Mouse (Mus musculus) myocyte (in vitro differentiated cells): ENCODE measurements at regions not wholly inside any gene's neighbourhood (a gene's known extent, or its start where the extent isn't known, plus 50 kb on each side); places are given as distances from the start of the nearest gene placed in this dataset.

ENCODE experiments used
- H3K27me3 ChIP-seq: one replicate; pipeline ENCODE4 v1.6.1; 2011; ENCODE audit not compliant: control insufficient read depth, insufficient read depth, insufficient read length
- H3K36me3 ChIP-seq: one replicate; pipeline ENCODE4 v1.6.1; 2011; ENCODE audit not compliant: control insufficient read depth, insufficient read depth
- H3K4me2 ChIP-seq: one replicate; pipeline ENCODE4 v1.6.1; 2011; ENCODE audit warnings: low read depth, control low read depth
- H3K4me3 ChIP-seq: one replicate; pipeline ENCODE4 v1.5.1; 2011; ENCODE audit warnings: mild to moderate bottlenecking, control low read depth, moderate library complexity
- H3K79me2 ChIP-seq: one replicate; pipeline ENCODE4 v1.6.1; 2011; ENCODE audit not compliant: control insufficient read depth, insufficient read depth
- H3ac ChIP-seq: one replicate; pipeline ENCODE4 v1.6.1; 2011; ENCODE audit not compliant: control insufficient read depth, insufficient read length
- CEBPB ChIP-seq: IDR thresholded peaks from 2 replicates; pipeline ENCODE4 v1.6.1; 2011; ENCODE audit warnings: mild to moderate bottlenecking, moderate library complexity; ENCODE audit not compliant: poor library complexity, insufficient read depth, severe bottlenecking
- E2F4 ChIP-seq: IDR thresholded peaks from one replicate; pipeline ENCODE4 v1.6.1; 2011; ENCODE audit warnings: mild to moderate bottlenecking, control low read depth, moderate library complexity; ENCODE audit not compliant: insufficient read depth
- MAX ChIP-seq: IDR thresholded peaks from one replicate; pipeline ENCODE4 v1.6.1; 2011; ENCODE audit warnings: low read depth, mild to moderate bottlenecking, control low read depth
- MYOD1 ChIP-seq, 3 experiments: IDR thresholded peaks; one replicate each; pipeline ENCODE4 v1.6.1; 2011; ENCODE audit warnings: control low read depth in 2 of 3, low read depth in 2 of 3, mild to moderate bottlenecking in 2 of 3, moderate library complexity in 1 of 3; ENCODE audit not compliant: insufficient read length in 2 of 3, control insufficient read depth in 1 of 3
- MYOG ChIP-seq, 3 experiments: IDR thresholded peaks; one replicate each; pipeline ENCODE4 v1.6.1; 2011; ENCODE audit warnings: control low read depth in 2 of 3, low read depth in 2 of 3, mild to moderate bottlenecking in 2 of 3; ENCODE audit not compliant: insufficient read length in 2 of 3, control insufficient read depth in 1 of 3, insufficient read depth in 1 of 3
- POLR2A ChIP-seq: IDR thresholded peaks from one replicate; pipeline ENCODE4 v1.6.1; 2011; ENCODE audit warnings: low read depth, mild to moderate bottlenecking, control low read depth, moderate library complexity; ENCODE audit not compliant: insufficient read length
- POLR2AphosphoS2 ChIP-seq: IDR thresholded peaks from one replicate; pipeline ENCODE4 v1.6.1; 2011; ENCODE audit warnings: low read depth, control low read depth; ENCODE audit not compliant: insufficient read length
- REST ChIP-seq: IDR thresholded peaks from one replicate; pipeline ENCODE4 v1.6.1; 2011; ENCODE audit warnings: mild to moderate bottlenecking, control low read depth, moderate library complexity; ENCODE audit not compliant: insufficient read depth, insufficient read length
- SRF ChIP-seq: IDR thresholded peaks from one replicate; pipeline ENCODE4 v1.6.1; 2011; ENCODE audit warnings: low read depth; ENCODE audit not compliant: control insufficient read depth, insufficient read length
- TCF12 ChIP-seq: IDR thresholded peaks from one replicate; pipeline ENCODE4 v1.6.1; 2011; ENCODE audit warnings: mild to moderate bottlenecking, control low read depth; ENCODE audit not compliant: poor library complexity, insufficient read depth, severe bottlenecking
- TCF3 ChIP-seq: IDR thresholded peaks from one replicate; pipeline ENCODE4 v1.6.1; 2011; ENCODE audit warnings: low read depth, control low read depth; ENCODE audit not compliant: insufficient read length
- USF1 ChIP-seq: IDR thresholded peaks from one replicate; pipeline ENCODE4 v1.6.1; 2011; ENCODE audit warnings: low read depth, mild to moderate bottlenecking, control low read depth, moderate library complexity

GRCm38 (mm10) chr9:61167097-61167842 lies 204.9 kb upstream of the Tle3 start:
- Histone ChIP-seq H3K4me3 (no peak overlapping the region), H3ac (no peak overlapping the region), H3K4me2 (no peak overlapping the region), H3K27me3 (peaks cover 19% of the 10 kb centered on the region), H3K36me3 (no peaks in the 10 kb centered on the region), H3K79me2 (no peaks in the 10 kb centered on the region)
- TF ChIP-seq POLR2AphosphoS2 (no peak), MYOD1 (IDR thresholded peaks at IDR 0.05; ENCODE audit: control insufficient read depth in 1 of 3, insufficient read length in 2 of 3, low read depth in 2 of 3) (no peak), TCF3 (no peak), MAX (no peak), E2F4 (no peak), SRF (no peak), USF1 (no peak), CEBPB (no peak), POLR2A (no peak), TCF12 (no peak), REST (no peak), MYOG (IDR thresholded peaks at IDR 0.05; ENCODE audit: control insufficient read depth in 1 of 3, insufficient read depth in 1 of 3, insufficient read length in 2 of 3, low read depth in 2 of 3) (no peak)

DNA sequence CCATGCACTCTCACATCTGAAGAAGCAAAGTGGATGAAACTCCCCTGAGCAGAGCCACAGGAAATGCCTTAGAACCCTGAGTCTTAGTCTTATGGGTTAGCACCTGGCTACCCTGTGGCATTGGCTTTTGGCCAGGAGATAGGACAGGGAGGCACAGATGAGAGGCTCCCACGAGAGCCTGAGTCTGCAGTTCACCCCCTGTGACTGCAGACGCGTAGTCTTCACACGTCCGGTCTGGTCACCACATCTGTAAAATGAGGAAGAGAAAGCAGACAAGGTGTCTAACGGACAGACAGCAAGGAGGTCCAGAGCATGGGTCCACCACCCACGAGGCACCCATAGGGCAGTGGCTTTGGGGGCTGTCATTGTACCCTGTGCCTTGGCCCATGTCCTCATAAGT lies 203.2 kb upstream of the Tle3 start:
- H3K36me3 ChIP-seq = no peaks in the 10 kb centered on the region
- peaks cover 12% of the 10 kb centered on the region for H3K27me3 ChIP-seq
- TF ChIP-seq MAX (no peak), POLR2AphosphoS2 (no peak), E2F4 (no peak), USF1 (no peak), CEBPB (no peak), MYOG (IDR thresholded peaks at IDR 0.05; ENCODE audit: control insufficient read depth in 1 of 3, insufficient read depth in 1 of 3, insufficient read length in 2 of 3, low read depth in 2 of 3) (no peak), TCF12 (no peak), TCF3 (no peak), SRF (no peak), POLR2A (no peak), REST (no peak), MYOD1 (IDR thresholded peaks at IDR 0.05; ENCODE audit: control insufficient read depth in 1 of 3, insufficient read length in 2 of 3, low read depth in 2 of 3) (no peak)
- no peak overlapping the region for H3K4me2 ChIP-seq
- H3K4me3 ChIP-seq = no peak overlapping the region
- H3K79me2 ChIP-seq = no peaks in the 10 kb centered on the region
- no peak overlapping the region for H3ac ChIP-seq

- peaks cover 8% of the 10 kb centered on the region for H3K27me3 ChIP-seq
- H3ac ChIP-seq = no peak overlapping the region
- no peaks in the 10 kb centered on the region for H3K36me3 ChIP-seq
- no peaks in the 10 kb centered on the region for H3K79me2 ChIP-seq
- H3K4me2 ChIP-seq = no peak overlapping the region
- H3K4me3 ChIP-seq = no peak overlapping the region
- TF ChIP-seq REST (no peak), TCF3 (no peak), MAX (no peak), USF1 (no peak), MYOD1 (IDR thresholded peaks at IDR 0.05; ENCODE audit: control insufficient read depth in 1 of 3, insufficient read length in 2 of 3, low read depth in 2 of 3) (no peak), MYOG (IDR thresholded peaks at IDR 0.05; ENCODE audit: control insufficient read depth in 1 of 3, insufficient read depth in 1 of 3, insufficient read length in 2 of 3, low read depth in 2 of 3) (no peak), CEBPB (no peak), E2F4 (no peak), TCF12 (no peak)
These were observed 202.6 kb upstream of the Tle3 start for GRCm38 (mm10) chr9:61169506-61170090.

- Histone ChIP-seq H3K27me3 (peaks cover 20% of the 10 kb centered on the region), H3K4me3 (no peak overlapping the region), H3K4me2 (no peak overlapping the region), H3K36me3 (no peaks in the 10 kb centered on the region), H3K79me2 (no peaks in the 10 kb centered on the region), H3ac (no peak overlapping the region)
- TF ChIP-seq REST = no peak
- no peak for TF ChIP-seq SRF
- TF ChIP-seq CEBPB = no peak
- TF ChIP-seq USF1 = no peak
- no peak for TF ChIP-seq TCF3
- no peak for TF ChIP-seq POLR2AphosphoS2
- no peak for TF ChIP-seq MYOG (IDR thresholded peaks at IDR 0.05; ENCODE audit: control insufficient read depth in 1 of 3, insufficient read depth in 1 of 3, insufficient read length in 2 of 3, low read depth in 2 of 3)
- TF ChIP-seq MYOD1 (IDR thresholded peaks at IDR 0.05; ENCODE audit: control insufficient read depth in 1 of 3, insufficient read length in 2 of 3, low read depth in 2 of 3) = no peak
- TF ChIP-seq MAX = no peak
- no peak for TF ChIP-seq TCF12
- TF ChIP-seq POLR2A = no peak
- TF ChIP-seq E2F4 = no peak
These were observed 201.2 kb upstream of the Tle3 start for GRCm38 (mm10) chr9:61170921-61171320.
